Mouse (Mus musculus): ENCODE data around the gene Nol4l. TPM values are rescaled to one million over a fixed set of nuclear protein-coding genes. Genes with fewer than 3 reads are reported as not detected.
"Not testable (repeated sequence)": the region's sequence is repeated elsewhere in the genome, so short reads cannot be mapped to it uniquely, and the experiment has no call there.

Gene Nol4l
- total and polyA plus RNA-seq, 2 experiments from 2014 or later = 28.0 to 58.5 TPM

DNA sequence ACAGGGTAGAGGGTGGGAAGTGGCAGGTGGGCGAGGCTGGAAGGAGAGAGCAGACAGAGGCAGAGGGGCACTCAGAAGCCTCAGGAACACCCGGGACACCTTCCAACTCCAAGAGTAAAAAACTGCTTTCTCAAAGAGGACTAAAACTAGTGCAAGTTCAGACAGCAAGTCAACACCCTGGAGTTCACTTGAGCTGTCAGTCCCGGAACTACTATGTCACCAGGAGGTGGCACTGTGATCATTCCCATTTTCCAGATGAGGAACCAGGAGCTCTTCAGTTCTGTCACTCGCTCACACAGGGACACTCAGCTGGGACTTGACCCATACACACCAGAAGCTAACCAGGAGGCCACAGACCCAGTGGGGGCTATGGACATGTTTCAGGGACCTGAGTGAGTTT lies 30.6 kb downstream of the Nol4l start:
- Histone ChIP-seq H3K4me2 (ENCODE audit: low read depth) (no peak overlapping the region), H3K27ac (ENCODE audit: low read depth, low read length) (no peak overlapping the region), H3K27me3 (ENCODE audit: insufficient read depth, low read length) (no peaks in the 10 kb centered on the region), H3K9ac (no peak overlapping the region), H3K4me3 (ENCODE audit: low read depth, low read length) (no peak overlapping the region), H3K36me3 (ENCODE audit: insufficient read depth) (no peaks in the 10 kb centered on the region), H3K9me3 (ENCODE audit: low read length) (no peaks in the 10 kb centered on the region), H3K4me1 (ENCODE audit: insufficient read depth) (peaks cover 16% of the 10 kb centered on the region; the same call in 1 of the 2 replicates)
- 62% methylated on average over 4 of the region's 4 CpGs for WGBS
- no peak for ATAC-seq
- no peak for DNase-seq
- peak; percentile 48 for TF ChIP-seq CTCF (IDR thresholded peaks at IDR 0.05; ENCODE audit: low read depth)

DNA sequence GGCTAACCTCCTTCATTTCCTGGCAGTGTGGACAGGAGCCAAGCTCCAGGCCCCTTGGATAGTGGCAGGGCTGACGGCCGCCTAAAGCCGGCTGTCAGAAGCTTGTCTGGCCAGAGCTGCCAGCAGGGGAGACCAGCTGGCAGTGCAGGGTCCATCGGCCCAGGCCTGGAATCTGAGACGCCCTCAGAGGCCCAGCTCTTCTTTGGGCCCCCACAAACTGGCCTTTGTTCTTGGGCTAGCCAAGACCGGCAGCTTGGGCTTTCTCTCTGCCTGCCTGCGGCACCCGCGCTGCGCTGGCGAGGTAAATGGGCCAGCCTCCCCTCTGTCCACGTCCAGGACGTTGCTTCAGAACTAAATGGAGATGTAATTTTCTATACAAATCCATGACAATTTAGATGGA lies 32.9 kb downstream of the Nol4l start:
- peak; percentile 19 for ATAC-seq
- Histone ChIP-seq H3K9me3 (ENCODE audit: low read length) (no peaks in the 10 kb centered on the region), H3K36me3 (ENCODE audit: insufficient read depth) (no peaks in the 10 kb centered on the region), H3K4me3 (ENCODE audit: low read depth, low read length) (no peak overlapping the region), H3K4me2 (ENCODE audit: low read depth) (no peak overlapping the region), H3K27me3 (ENCODE audit: insufficient read depth, low read length) (no peaks in the 10 kb centered on the region), H3K4me1 (ENCODE audit: insufficient read depth) (peaks cover 27% of the 10 kb centered on the region; the same call in 1 of the 2 replicates), H3K27ac (ENCODE audit: low read depth, low read length) (0 out of 2 replicates have a peak overlapping the region, but pooled peaks have one; percentile 40), H3K9ac (no peak overlapping the region)
- TF ChIP-seq CTCF (IDR thresholded peaks at IDR 0.05; ENCODE audit: low read depth) = no peak
- WGBS = 19% methylated on average over 13 of the region's 13 CpGs
- peak; percentile 66 for DNase-seq

DNA sequence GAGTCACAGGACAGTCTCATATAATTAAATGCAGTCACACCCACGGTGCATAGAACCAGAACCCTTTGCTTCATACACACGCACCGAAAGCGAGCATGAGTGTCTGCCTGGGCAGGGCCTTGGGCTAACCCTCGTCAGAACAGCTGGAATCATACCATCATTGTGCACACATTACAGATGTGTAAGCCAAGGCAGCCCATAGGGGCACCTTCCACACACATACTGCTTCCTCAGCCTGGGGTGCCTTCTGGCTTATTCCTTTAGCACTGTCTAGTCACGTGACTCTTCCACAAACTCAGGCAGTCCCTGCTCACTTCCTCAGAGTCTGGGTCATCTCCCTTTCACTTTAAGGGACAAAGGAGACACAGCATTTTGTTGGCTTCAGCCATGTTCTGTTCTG lies 33.5 kb downstream of the Nol4l start:
- peaks cover 32% of the 10 kb centered on the region for H3K4me1 ChIP-seq (ENCODE audit: insufficient read depth)
- no peak for TF ChIP-seq CTCF (IDR thresholded peaks at IDR 0.05; ENCODE audit: low read depth)

DNA sequence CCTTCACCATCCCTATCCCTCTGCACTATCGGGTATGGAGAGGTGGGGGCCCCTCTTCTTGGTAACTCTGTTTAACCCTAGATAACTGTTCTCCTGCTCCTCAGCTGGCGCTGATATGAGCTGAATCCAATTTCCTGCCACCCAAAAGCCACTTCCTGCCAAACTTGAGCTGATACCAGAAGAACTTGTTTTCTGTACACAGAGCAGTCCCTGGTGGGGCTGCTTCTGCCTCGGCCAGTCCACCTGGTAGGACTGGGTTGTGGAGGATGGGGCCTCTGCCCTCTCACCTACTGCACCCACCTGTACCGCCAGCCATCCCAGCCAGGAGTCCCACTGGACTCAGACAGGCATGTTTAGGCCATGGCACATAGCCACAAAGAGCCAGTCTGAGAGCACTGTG lies 34.0 kb downstream of the Nol4l start:
- DNase-seq = no peak
- no peaks in the 10 kb centered on the region for H3K9me3 ChIP-seq (ENCODE audit: low read length)
- no peaks in the 10 kb centered on the region for H3K36me3 ChIP-seq (ENCODE audit: insufficient read depth)
- H3K27ac ChIP-seq (ENCODE audit: low read depth, low read length) = no peak overlapping the region
- H3K27me3 ChIP-seq (ENCODE audit: insufficient read depth, low read length) = no peaks in the 10 kb centered on the region
- no peak overlapping the region for H3K4me3 ChIP-seq (ENCODE audit: low read depth, low read length)
- H3K9ac ChIP-seq = no peak overlapping the region
- ATAC-seq = no peak
- no peak for TF ChIP-seq CTCF (IDR thresholded peaks at IDR 0.05; ENCODE audit: low read depth)
- no peak overlapping the region for H3K4me2 ChIP-seq (ENCODE audit: low read depth)
- H3K4me1 ChIP-seq (ENCODE audit: insufficient read depth) = peaks cover 37% of the 10 kb centered on the region
- 84% methylated on average over 4 of the region's 4 CpGs for WGBS

More for the DNA sequence above, 33.5 kb downstream of the Nol4l start:
- H3K36me3 ChIP-seq (ENCODE audit: insufficient read depth) = no peaks in the 10 kb centered on the region
- H3K9me3 ChIP-seq (ENCODE audit: low read length) = no peaks in the 10 kb centered on the region
- no peak overlapping the region for H3K9ac ChIP-seq
- no peak overlapping the region for H3K27ac ChIP-seq (ENCODE audit: low read depth, low read length)
- H3K4me2 ChIP-seq (ENCODE audit: low read depth) = no peak overlapping the region
- H3K4me3 ChIP-seq (ENCODE audit: low read depth, low read length) = no peak overlapping the region
- DNase-seq (no peak), ATAC-seq (no peak)
- 72% methylated on average over 6 of the region's 6 CpGs for WGBS
- H3K27me3 ChIP-seq (ENCODE audit: insufficient read depth, low read length) = no peaks in the 10 kb centered on the region

DNA sequence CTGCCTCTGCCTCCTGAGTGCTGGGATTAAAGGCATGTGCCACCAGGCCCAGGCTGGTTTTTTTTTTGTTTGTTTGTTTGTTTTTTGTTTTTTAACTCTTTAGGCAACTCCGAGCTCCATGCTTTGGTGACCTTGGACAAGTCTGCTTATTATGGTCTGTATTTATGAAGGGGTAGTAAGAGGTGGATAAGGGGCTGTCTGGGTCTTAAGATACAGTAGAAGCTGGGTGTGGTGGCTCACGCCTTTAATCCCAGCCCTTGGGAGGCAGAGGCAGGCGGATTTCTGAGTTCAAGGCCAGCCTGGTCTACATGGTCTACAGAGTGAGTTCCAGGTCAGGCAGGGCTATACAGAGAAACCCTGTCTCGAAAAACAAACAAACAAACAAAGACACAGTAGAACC lies 34.4 kb downstream of the Nol4l start:
- not testable (repeated sequence) for H3K27ac ChIP-seq (ENCODE audit: low read depth, low read length); H3K27me3 ChIP-seq (ENCODE audit: insufficient read depth, low read length); H3K9ac ChIP-seq; ATAC-seq; H3K9me3 ChIP-seq (ENCODE audit: low read length); H3K36me3 ChIP-seq (ENCODE audit: insufficient read depth); H3K4me3 ChIP-seq (ENCODE audit: low read depth, low read length); DNase-seq; H3K4me2 ChIP-seq (ENCODE audit: low read depth)
- peaks cover 39% of the 10 kb centered on the region for H3K4me1 ChIP-seq (ENCODE audit: insufficient read depth)
- 96% methylated on average over 4 of the region's 4 CpGs for WGBS

DNA sequence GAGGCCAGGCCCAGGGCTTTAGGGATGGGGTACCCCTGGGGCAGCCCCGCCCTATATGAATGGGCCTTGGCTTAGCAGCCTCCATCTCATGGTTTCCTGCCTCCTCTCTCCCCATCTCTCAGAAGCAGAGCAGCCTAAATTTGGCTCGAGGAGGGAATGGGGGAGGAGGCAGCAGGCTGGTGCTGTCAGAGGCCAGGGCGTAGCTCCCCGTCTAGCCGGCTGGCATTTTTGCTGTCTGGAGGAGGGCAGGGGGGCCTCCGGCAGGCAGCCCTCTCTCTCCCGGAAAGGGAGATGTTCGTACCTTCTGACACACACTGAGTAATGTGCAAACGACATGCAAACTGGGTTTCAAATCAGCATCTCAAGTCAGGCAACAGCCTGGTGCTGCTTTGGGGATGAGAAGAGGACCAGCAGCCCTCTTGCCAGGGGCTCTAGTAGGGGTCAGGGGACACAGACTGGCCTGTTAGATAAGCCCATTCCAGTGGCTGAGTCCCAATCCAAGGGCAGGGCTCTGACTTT lies 35.4 kb downstream of the Nol4l start:
- Histone ChIP-seq H3K9ac (0 out of 2 replicates have a peak overlapping the region, but pooled peaks have one; percentile 10), H3K4me2 (ENCODE audit: low read depth) (no peak overlapping the region), H3K27ac (ENCODE audit: low read depth, low read length) (peak overlapping the region; percentile 80), H3K4me1 (ENCODE audit: insufficient read depth) (peaks cover 39% of the 10 kb centered on the region), H3K4me3 (ENCODE audit: low read depth, low read length) (no peak overlapping the region), H3K9me3 (ENCODE audit: low read length) (no peaks in the 10 kb centered on the region), H3K27me3 (ENCODE audit: insufficient read depth, low read length) (no peaks in the 10 kb centered on the region), H3K36me3 (ENCODE audit: insufficient read depth) (no peaks in the 10 kb centered on the region)
- peak; percentile 12 for ATAC-seq
- WGBS = 19% methylated on average over 9 of the region's 9 CpGs
- TF ChIP-seq CTCF (IDR thresholded peaks at IDR 0.05; ENCODE audit: low read depth) = no peak
- DNase-seq = peak; percentile 51

DNA sequence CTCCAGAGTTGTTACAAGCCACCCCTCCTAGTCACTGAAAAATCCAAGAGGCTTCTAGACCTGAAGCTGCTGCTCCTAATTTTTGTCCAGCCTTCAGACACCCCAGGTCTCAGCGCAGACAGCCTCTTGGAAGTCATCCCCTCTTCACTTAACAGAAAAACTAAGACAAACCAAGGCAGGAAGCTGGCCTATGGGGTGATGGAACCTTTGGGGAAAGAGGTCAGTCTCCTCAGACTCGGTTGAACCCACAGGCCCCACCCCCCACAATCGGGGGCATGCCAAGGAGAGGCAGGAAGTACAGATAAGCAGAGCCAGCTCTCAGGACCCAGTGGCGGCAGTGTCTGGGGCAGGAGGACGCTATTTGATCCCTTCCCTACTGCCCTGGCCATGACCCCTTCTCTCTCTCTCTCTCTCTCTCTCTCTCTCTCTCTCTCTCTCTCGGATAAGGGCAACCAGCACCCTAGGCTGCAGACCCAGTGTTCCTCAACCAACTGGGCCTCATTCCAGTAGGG lies 35.9 kb downstream of the Nol4l start:
- Histone ChIP-seq H3K4me2 (ENCODE audit: low read depth) (no peak overlapping the region), H3K36me3 (ENCODE audit: insufficient read depth) (no peaks in the 10 kb centered on the region), H3K9me3 (ENCODE audit: low read length) (no peaks in the 10 kb centered on the region), H3K9ac (0 out of 2 replicates have a peak overlapping the region, but pooled peaks have one; percentile 10), H3K4me1 (ENCODE audit: insufficient read depth) (peaks cover 39% of the 10 kb centered on the region), H3K27me3 (ENCODE audit: insufficient read depth, low read length) (no peaks in the 10 kb centered on the region), H3K4me3 (ENCODE audit: low read depth, low read length) (no peak overlapping the region), H3K27ac (ENCODE audit: low read depth, low read length) (peak overlapping the region; percentile 80)
- 23% methylated on average over 6 of the region's 6 CpGs for WGBS
- ATAC-seq (no peak), DNase-seq (no peak)
- TF ChIP-seq CTCF (IDR thresholded peaks at IDR 0.05; ENCODE audit: low read depth) = no peak

All from forebrain, postnatal 0 days (tissue).